Mouse (Mus musculus): ENCODE data around the gene Plekha1. TPM values are rescaled to one million over a fixed set of nuclear protein-coding genes. Genes with fewer than 3 reads are reported as not detected.
A peak's percentile ranks its signal among the peaks of the same experiment; 100 is the strongest.

The Plekha1 gene
- polyA plus RNA-seq, 1 experiment: 9.9 TPM

GRCm38 (mm10) chr7:130826343-130826742 lies 39.2 kb upstream of the Plekha1 start:
- H3K36me3 ChIP-seq (ENCODE audit: control insufficient read depth, insufficient read depth): no peaks in the 10 kb centered on the region
- no peaks in the 10 kb centered on the region for H3K79me2 ChIP-seq (ENCODE audit: control insufficient read depth, insufficient read depth)
- H3K79me3 ChIP-seq (ENCODE audit: low read depth): no peaks in the 10 kb centered on the region
- H3ac ChIP-seq (ENCODE audit: control insufficient read depth, insufficient read length, low read depth): no peak overlapping the region
- H3K27me3 ChIP-seq (ENCODE audit: control insufficient read depth, insufficient read depth, insufficient read length): no peaks in the 10 kb centered on the region
- TF ChIP-seq CTCF (IDR thresholded peaks at IDR 0.05; ENCODE audit: control insufficient read depth, insufficient read depth, insufficient read length) (no peak), FOSL1 (IDR thresholded peaks at IDR 0.05; ENCODE audit: insufficient read depth, low read length, poor library complexity, severe bottlenecking) (no peak), MYOG (IDR thresholded peaks at IDR 0.05; ENCODE audit: control insufficient read depth, extremely low read depth, insufficient read length) (no peak), CEBPB (IDR thresholded peaks at IDR 0.05; ENCODE audit: low read depth) (no peak), MAX (IDR thresholded peaks at IDR 0.05) (no peak), MYOD1 (IDR thresholded peaks at IDR 0.05; ENCODE audit: control insufficient read depth, insufficient read length, low read depth) (no peak), USF1 (IDR thresholded peaks at IDR 0.05; ENCODE audit: low read depth) (no peak)
- H3K4me3 ChIP-seq (ENCODE audit: insufficient read depth, poor library complexity, severe bottlenecking): no peak overlapping the region

- H3K36me3 ChIP-seq (ENCODE audit: control insufficient read depth, insufficient read depth): no peaks in the 10 kb centered on the region
- H3ac ChIP-seq (ENCODE audit: control insufficient read depth, insufficient read length, low read depth): no peak overlapping the region
- no peaks in the 10 kb centered on the region for H3K27me3 ChIP-seq (ENCODE audit: control insufficient read depth, insufficient read depth, insufficient read length)
- H3K79me3 ChIP-seq (ENCODE audit: low read depth): no peaks in the 10 kb centered on the region
- no peak for TF ChIP-seq FOSL1 (IDR thresholded peaks at IDR 0.05; ENCODE audit: insufficient read depth, low read length, poor library complexity, severe bottlenecking)
- no peak for TF ChIP-seq CEBPB (IDR thresholded peaks at IDR 0.05; ENCODE audit: low read depth)
- TF ChIP-seq USF1 (IDR thresholded peaks at IDR 0.05; ENCODE audit: low read depth): no peak
- no peak for TF ChIP-seq MYOD1 (IDR thresholded peaks at IDR 0.05; ENCODE audit: control insufficient read depth, insufficient read length, low read depth)
- no peak for TF ChIP-seq MYOG (IDR thresholded peaks at IDR 0.05; ENCODE audit: control insufficient read depth, extremely low read depth, insufficient read length)
- TF ChIP-seq CTCF (IDR thresholded peaks at IDR 0.05; ENCODE audit: control insufficient read depth, insufficient read depth, insufficient read length): peak; percentile 7
- H3K79me2 ChIP-seq (ENCODE audit: control insufficient read depth, insufficient read depth): no peaks in the 10 kb centered on the region
- H3K4me3 ChIP-seq (ENCODE audit: insufficient read depth, poor library complexity, severe bottlenecking): no peak overlapping the region
Measured at GRCm38 (mm10) chr7:130827431-130827830, 38.1 kb upstream of the Plekha1 start.

GRCm38 (mm10) chr7:130827844-130828403 lies 37.6 kb upstream of the Plekha1 start:
- no peaks in the 10 kb centered on the region for H3K36me3 ChIP-seq (ENCODE audit: control insufficient read depth, insufficient read depth)
- no peaks in the 10 kb centered on the region for H3K79me2 ChIP-seq (ENCODE audit: control insufficient read depth, insufficient read depth)
- H3K27me3 ChIP-seq (ENCODE audit: control insufficient read depth, insufficient read depth, insufficient read length): no peaks in the 10 kb centered on the region
- TF ChIP-seq FOSL1 (IDR thresholded peaks at IDR 0.05; ENCODE audit: insufficient read depth, low read length, poor library complexity, severe bottlenecking) (no peak), CEBPB (IDR thresholded peaks at IDR 0.05; ENCODE audit: low read depth) (no peak), MYOD1 (IDR thresholded peaks at IDR 0.05; ENCODE audit: control insufficient read depth, insufficient read length, low read depth) (no peak), MYOG (IDR thresholded peaks at IDR 0.05; ENCODE audit: control insufficient read depth, extremely low read depth, insufficient read length) (no peak), USF1 (IDR thresholded peaks at IDR 0.05; ENCODE audit: low read depth) (no peak), MAX (IDR thresholded peaks at IDR 0.05) (no peak), CTCF (IDR thresholded peaks at IDR 0.05; ENCODE audit: control insufficient read depth, insufficient read depth, insufficient read length) (no peak)
- no peak overlapping the region for H3K4me3 ChIP-seq (ENCODE audit: insufficient read depth, poor library complexity, severe bottlenecking)
- no peak overlapping the region for H3ac ChIP-seq (ENCODE audit: control insufficient read depth, insufficient read length, low read depth)
- no peaks in the 10 kb centered on the region for H3K79me3 ChIP-seq (ENCODE audit: low read depth)

GRCm38 (mm10) chr7:130828475-130828874 lies 37.1 kb upstream of the Plekha1 start:
- H3K79me2 ChIP-seq (ENCODE audit: control insufficient read depth, insufficient read depth): no peaks in the 10 kb centered on the region
- H3K27me3 ChIP-seq (ENCODE audit: control insufficient read depth, insufficient read depth, insufficient read length): no peaks in the 10 kb centered on the region
- H3K4me3 ChIP-seq (ENCODE audit: insufficient read depth, poor library complexity, severe bottlenecking): no peak overlapping the region
- H3K79me3 ChIP-seq (ENCODE audit: low read depth): no peaks in the 10 kb centered on the region
- no peaks in the 10 kb centered on the region for H3K36me3 ChIP-seq (ENCODE audit: control insufficient read depth, insufficient read depth)
- TF ChIP-seq MYOD1 (IDR thresholded peaks at IDR 0.05; ENCODE audit: control insufficient read depth, insufficient read length, low read depth): no peak
- no peak for TF ChIP-seq MAX (IDR thresholded peaks at IDR 0.05)
- TF ChIP-seq CEBPB (IDR thresholded peaks at IDR 0.05; ENCODE audit: low read depth): no peak
- TF ChIP-seq MYOG (IDR thresholded peaks at IDR 0.05; ENCODE audit: control insufficient read depth, extremely low read depth, insufficient read length): no peak
- TF ChIP-seq FOSL1 (IDR thresholded peaks at IDR 0.05; ENCODE audit: insufficient read depth, low read length, poor library complexity, severe bottlenecking): no peak
- no peak for TF ChIP-seq CTCF (IDR thresholded peaks at IDR 0.05; ENCODE audit: control insufficient read depth, insufficient read depth, insufficient read length)
- no peak for TF ChIP-seq USF1 (IDR thresholded peaks at IDR 0.05; ENCODE audit: low read depth)
- no peak overlapping the region for H3ac ChIP-seq (ENCODE audit: control insufficient read depth, insufficient read length, low read depth)

GRCm38 (mm10) chr7:130831586-130831985 lies 34.0 kb upstream of the Plekha1 start:
- Histone ChIP-seq H3K79me3 (ENCODE audit: low read depth) (no peaks in the 10 kb centered on the region), H3ac (ENCODE audit: control insufficient read depth, insufficient read length, low read depth) (no peak overlapping the region), H3K36me3 (ENCODE audit: control insufficient read depth, insufficient read depth) (no peaks in the 10 kb centered on the region), H3K79me2 (ENCODE audit: control insufficient read depth, insufficient read depth) (no peaks in the 10 kb centered on the region), H3K4me3 (ENCODE audit: insufficient read depth, poor library complexity, severe bottlenecking) (no peak overlapping the region), H3K27me3 (ENCODE audit: control insufficient read depth, insufficient read depth, insufficient read length) (no peaks in the 10 kb centered on the region)
- no peak for TF ChIP-seq USF1 (IDR thresholded peaks at IDR 0.05; ENCODE audit: low read depth)
- TF ChIP-seq CTCF (IDR thresholded peaks at IDR 0.05; ENCODE audit: control insufficient read depth, insufficient read depth, insufficient read length): no peak
- no peak for TF ChIP-seq MYOD1 (IDR thresholded peaks at IDR 0.05; ENCODE audit: control insufficient read depth, insufficient read length, low read depth)
- no peak for TF ChIP-seq CEBPB (IDR thresholded peaks at IDR 0.05; ENCODE audit: low read depth)
- TF ChIP-seq MYOG (IDR thresholded peaks at IDR 0.05; ENCODE audit: control insufficient read depth, extremely low read depth, insufficient read length): no peak
- TF ChIP-seq MAX (IDR thresholded peaks at IDR 0.05): no peak
- no peak for TF ChIP-seq FOSL1 (IDR thresholded peaks at IDR 0.05; ENCODE audit: insufficient read depth, low read length, poor library complexity, severe bottlenecking)

Data from C2C12 (cell line).